Mouse (Mus musculus): ENCODE data around the gene Atl2.

DNA sequence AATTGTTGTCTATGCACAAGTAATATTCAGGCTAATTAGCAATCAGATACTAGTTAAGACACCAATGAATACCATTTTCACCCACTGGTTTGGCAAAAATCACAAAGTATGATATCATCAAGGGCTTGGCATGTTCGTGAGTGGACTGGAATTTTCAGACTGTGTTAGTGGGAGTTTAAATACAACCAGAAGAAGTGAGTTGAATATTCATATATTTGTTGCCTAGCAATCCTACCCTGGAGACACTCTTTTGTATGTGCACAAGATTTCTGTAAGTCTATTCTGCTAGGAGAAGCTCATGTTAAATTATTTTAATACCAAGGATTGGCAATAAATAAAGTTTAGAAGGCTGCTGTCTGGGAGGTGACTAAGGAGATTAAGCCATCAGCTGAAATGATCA is 71.5 kb downstream of the Atl2 start:
- no peak for TF ChIP-seq CTCF (IDR thresholded peaks at IDR 0.05; ENCODE audit: low read depth)
- no peak for TF ChIP-seq EP300 (IDR thresholded peaks at IDR 0.05; ENCODE audit: low read depth)
